Mouse (Mus musculus): ENCODE data around the gene Mllt6. TPM values are rescaled to one million over a fixed set of nuclear protein-coding genes. Genes with fewer than 3 reads are reported as not detected.
"Not testable (repeated sequence)": the region's sequence is repeated elsewhere in the genome, so short reads cannot be mapped to it uniquely, and the experiment has no call there.

Gene Mllt6
- polyA plus RNA-seq, 1 experiment: 10.9 TPM

GRCm38 (mm10) chr11:97721338-97721737 lies 58.1 kb downstream of the Mllt6 start:
- Histone ChIP-seq H3K27ac (replicated peaks; ENCODE audit: low read depth, low read length) (no peak overlapping the region), H3K4me1 (ENCODE audit: control insufficient read depth, insufficient read depth, insufficient read length, low read length) (no peaks in the 10 kb centered on the region), H3K4me3 (ENCODE audit: insufficient read depth, low read depth, low read length) (no peak overlapping the region)

- H3K27ac ChIP-seq (replicated peaks; ENCODE audit: low read depth, low read length): no peak overlapping the region
- no peak overlapping the region for H3K4me3 ChIP-seq (ENCODE audit: insufficient read depth, low read depth, low read length)
- no peaks in the 10 kb centered on the region for H3K4me1 ChIP-seq (ENCODE audit: control insufficient read depth, insufficient read depth, insufficient read length, low read length)
These were observed 60.5 kb downstream of the Mllt6 start for GRCm38 (mm10) chr11:97723709-97724108.

- no peak overlapping the region for H3K4me3 ChIP-seq (ENCODE audit: insufficient read depth, low read depth, low read length)
- no peak overlapping the region for H3K27ac ChIP-seq (replicated peaks; ENCODE audit: low read depth, low read length)
- no peaks in the 10 kb centered on the region for H3K4me1 ChIP-seq (ENCODE audit: control insufficient read depth, insufficient read depth, insufficient read length, low read length)
These were observed 65.1 kb downstream of the Mllt6 start for GRCm38 (mm10) chr11:97728311-97728710.

GRCm38 (mm10) chr11:97728730-97729129 lies 65.5 kb downstream of the Mllt6 start:
- Histone ChIP-seq H3K4me3 (ENCODE audit: insufficient read depth, low read depth, low read length) (no peak overlapping the region), H3K27ac (replicated peaks; ENCODE audit: low read depth, low read length) (no peak overlapping the region), H3K4me1 (ENCODE audit: control insufficient read depth, insufficient read depth, insufficient read length, low read length) (peaks cover 3% of the 10 kb centered on the region; the same call in 1 of the 2 replicates)

DNA sequence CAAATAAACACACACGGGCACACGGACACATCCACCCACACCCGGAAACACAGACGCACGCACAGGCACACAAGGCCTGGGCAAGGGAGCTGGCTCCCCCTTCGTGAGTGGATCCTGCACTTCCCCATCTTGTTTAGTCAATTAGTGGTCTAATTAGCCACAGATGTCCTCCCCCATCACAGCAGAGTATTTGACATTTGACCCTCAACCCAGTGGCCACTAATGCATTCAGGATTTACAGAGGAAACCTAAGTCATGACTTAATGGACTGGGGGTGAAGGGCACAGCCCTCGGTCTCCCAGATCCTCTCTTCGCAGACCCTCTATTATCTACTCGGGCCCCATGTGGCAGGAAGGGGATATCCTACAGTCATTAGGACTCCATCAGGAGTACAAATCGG lies 70.5 kb downstream of the Mllt6 start:
- Histone ChIP-seq H3K27ac (replicated peaks; ENCODE audit: low read depth, low read length) (no peak overlapping the region), H3K4me1 (ENCODE audit: control insufficient read depth, insufficient read depth, insufficient read length, low read length) (peaks cover 5% of the 10 kb centered on the region; the same call in 1 of the 2 replicates), H3K4me3 (ENCODE audit: insufficient read depth, low read depth, low read length) (no peak overlapping the region)

GRCm38 (mm10) chr11:97734810-97735209 lies 71.6 kb downstream of the Mllt6 start:
- not testable (repeated sequence) for H3K4me3 ChIP-seq (ENCODE audit: insufficient read depth, low read depth, low read length); H3K4me1 ChIP-seq (ENCODE audit: control insufficient read depth, insufficient read depth, insufficient read length, low read length); H3K27ac ChIP-seq (replicated peaks; ENCODE audit: low read depth, low read length)

Other genes with a start within 250 kb of the Mllt6 start
- gene Arhgap23, start 247.9 kb upstream of the Mllt6 start, polyA plus RNA-seq (2012; ENCODE audit: insufficient read depth, insufficient read length, missing spikeins): 5.5 and 6.7 TPM in 2 replicates
- not detected in 2 replicates for gene 4933428G20Rik, start 163.1 kb upstream of the Mllt6 start, polyA plus RNA-seq (2012; ENCODE audit: insufficient read depth, insufficient read length, missing spikeins)
- gene Srcin1, start 87.2 kb upstream of the Mllt6 start, polyA plus RNA-seq (2012; ENCODE audit: insufficient read depth, insufficient read length, missing spikeins): 0.21 and 0.32 TPM in 2 replicates
- not detected in 2 replicates for gene Epop, start 33.7 kb upstream of the Mllt6 start, polyA plus RNA-seq (2012; ENCODE audit: insufficient read depth, insufficient read length, missing spikeins)
- gene Cisd3, start 22.4 kb downstream of the Mllt6 start, polyA plus RNA-seq (2012; ENCODE audit: insufficient read depth, insufficient read length, missing spikeins): 420 and 579 TPM in 2 replicates
- 6.8 and 12.7 TPM in 2 replicates for gene Pcgf2, start 37.1 kb downstream of the Mllt6 start, polyA plus RNA-seq (2012; ENCODE audit: insufficient read depth, insufficient read length, missing spikeins)
- 364 and 464 TPM in 2 replicates for gene Psmb3, start 40.0 kb downstream of the Mllt6 start, polyA plus RNA-seq (2012; ENCODE audit: insufficient read depth, insufficient read length, missing spikeins)
- gene Pip4k2b, start 81.3 kb downstream of the Mllt6 start, polyA plus RNA-seq (2012; ENCODE audit: insufficient read depth, insufficient read length, missing spikeins): 6.1 and 10.3 TPM in 2 replicates
- gene Cwc25, start 103.1 kb downstream of the Mllt6 start, polyA plus RNA-seq (2012; ENCODE audit: insufficient read depth, insufficient read length, missing spikeins): 5.8 and 7.1 TPM in 2 replicates
- gene 1700001P01Rik, start 112.5 kb downstream of the Mllt6 start, polyA plus RNA-seq (2012; ENCODE audit: insufficient read depth, insufficient read length, missing spikeins): not detected in 2 replicates
- 268 and 348 TPM in 2 replicates for gene Rpl23, start 119.0 kb downstream of the Mllt6 start, polyA plus RNA-seq (2012; ENCODE audit: insufficient read depth, insufficient read length, missing spikeins)
- 56.3 and 58.1 TPM in 2 replicates for gene Lasp1, start 135.6 kb downstream of the Mllt6 start, polyA plus RNA-seq (2012; ENCODE audit: insufficient read depth, insufficient read length, missing spikeins)
- gene B230217C12Rik, start 177.4 kb downstream of the Mllt6 start, polyA plus RNA-seq (2012; ENCODE audit: insufficient read depth, insufficient read length, missing spikeins): 0.59 and 2.0 TPM in 2 replicates
- 1.3 and 1.8 TPM in 2 replicates for gene Fbxo47, start 220.7 kb downstream of the Mllt6 start, polyA plus RNA-seq (2012; ENCODE audit: insufficient read depth, insufficient read length, missing spikeins)